Mouse (Mus musculus) lung, embryonic 14.5 days (tissue): ENCODE measurements around the gene Zeb2. TPM values are rescaled to one million over a fixed set of nuclear protein-coding genes. Genes with fewer than 3 reads are reported as not detected.

Experiments
- ATAC-seq: fragments of 200-750 bp; cut with Nextera tagmentation; 2 replicates; pipeline ENCODE4 v1.8.0; 2017; ENCODE audit warnings: mild to moderate bottlenecking, moderate TSS enrichment, moderate library complexity; ENCODE audit not compliant: insufficient read depth
- DNase-seq: peaks from one replicate; pipeline ENCODE4 v3.0.0-alpha.2; 2015
- H3K27ac ChIP-seq: fragments of 300-500 bp; sonication (generic); 2 replicates; pipeline ENCODE4 v1.5.1; 2014; ENCODE audit warnings: low read depth, mild to moderate bottlenecking, moderate library complexity
- H3K27me3 ChIP-seq: fragments of 300-500 bp; sonication (generic); 2 replicates; pipeline ENCODE4 v1.6.1; 2014; ENCODE audit warnings: low read length, control low read depth; ENCODE audit not compliant: insufficient read depth
- H3K36me3 ChIP-seq: fragments of 300-500 bp; sonication (generic); 2 replicates; pipeline ENCODE4 v1.6.1; 2014; ENCODE audit warnings: control low read depth; ENCODE audit not compliant: insufficient read depth
- H3K4me1 ChIP-seq: fragments of 300-500 bp; sonication (generic); 2 replicates; pipeline ENCODE4 v1.6.1; 2014; ENCODE audit warnings: antibody characterized with exemption, control low read depth; ENCODE audit not compliant: insufficient read depth
- H3K4me2 ChIP-seq: fragments of 300-500 bp; sonication (generic); 2 replicates; pipeline ENCODE4 v1.6.1; 2014; ENCODE audit warnings: mild to moderate bottlenecking
- H3K4me3 ChIP-seq: fragments of 300-500 bp; sonication (generic); 2 replicates; pipeline ENCODE4 v1.5.1; 2014; ENCODE audit warnings: low read depth, low read length
- H3K9ac ChIP-seq: fragments of 300-500 bp; sonication (generic); 2 replicates; pipeline ENCODE4 v1.6.1; 2014
- H3K9me3 ChIP-seq: fragments of 300-500 bp; sonication (generic); 2 replicates; pipeline ENCODE4 v1.6.1; 2016; ENCODE audit warnings: low read depth, low read length, control low read depth
- CTCF ChIP-seq: IDR thresholded peaks from 2 replicates; pipeline ENCODE4 v1.5.1; 2016; ENCODE audit warnings: antibody characterized with exemption, low read depth
- WGBS: fragments of 180-500 bp; shearing (Covaris S2); extraction: QIAGEN DNeasy Blood & Tissue Kit; methylation state at CpG from one replicate; pipeline ENCODE4 v1.1.7; 2014; 5-methylcytosine and 5-hydroxymethylcytosine counted together
- polyA plus RNA-seq: library from polyadenylated mRNA; unstranded; fragments of >200 nt; fragmentation: Nextera tagmentation; extraction: Ambion mirVana; gene quantifications from 2 replicates; pipeline ENCODE4 v1.2.1, GENCODE M21; 2014

Zeb2 gene
- polyA plus RNA-seq, 1 experiment from 2014 or later, result 90.4 TPM

GRCm38 (mm10) chr2:45104066-45104465 is 13.1 kb downstream of the Zeb2 start:
- ATAC-seq (no peak), DNase-seq (peak; percentile 51)
- Histone ChIP-seq H3K4me1 (peaks cover 28% of the 10 kb centered on the region), H3K27me3 (no peaks in the 10 kb centered on the region), H3K27ac (peak overlapping the region; percentile 99), H3K9me3 (no peaks in the 10 kb centered on the region), H3K9ac (peak overlapping the region; percentile 100), H3K4me3 (peak overlapping the region; percentile 85), H3K36me3 (peaks cover 47% of the 10 kb centered on the region), H3K4me2 (peak overlapping the region; percentile 83)
- 10% methylated on average over 4 of the region's 4 CpGs for WGBS
- no peak for TF ChIP-seq CTCF

GRCm38 (mm10) chr2:45103021-45103983 is 13.9 kb downstream of the Zeb2 start:
- peak overlapping the region; percentile 100 for H3K9ac ChIP-seq
- H3K4me3 ChIP-seq, result peak overlapping the region; percentile 13
- no peaks in the 10 kb centered on the region for H3K9me3 ChIP-seq
- H3K27ac ChIP-seq, result peak overlapping the region; percentile 99; the same call in 1 of the 2 replicates
- DNase-seq (peak; percentile 54), ATAC-seq (peak; percentile 22; the same call in 1 of the 2 replicates)
- TF ChIP-seq CTCF, result no peak
- no peaks in the 10 kb centered on the region for H3K27me3 ChIP-seq
- WGBS, result 18% methylated on average over 10 of the region's 10 CpGs
- peaks cover 52% of the 10 kb centered on the region for H3K36me3 ChIP-seq
- peak overlapping the region; percentile 83 for H3K4me2 ChIP-seq
- H3K4me1 ChIP-seq, result peaks cover 28% of the 10 kb centered on the region

- Histone ChIP-seq H3K4me3 (no peak overlapping the region), H3K27me3 (no peaks in the 10 kb centered on the region), H3K27ac (peak overlapping the region; percentile 42; the same call in 1 of the 2 replicates), H3K4me2 (peak overlapping the region; percentile 36; the same call in 1 of the 2 replicates), H3K9me3 (no peaks in the 10 kb centered on the region), H3K4me1 (peaks cover 35% of the 10 kb centered on the region), H3K36me3 (peaks cover 56% of the 10 kb centered on the region), H3K9ac (no peak overlapping the region)
- WGBS, result 31% methylated on average over 8 of the region's 8 CpGs
- TF ChIP-seq CTCF, result no peak
- DNase-seq (no peak), ATAC-seq (no peak)
Measured at GRCm38 (mm10) chr2:45102191-45102638, 15.0 kb downstream of the Zeb2 start.

GRCm38 (mm10) chr2:45101586-45101985 is 15.6 kb downstream of the Zeb2 start:
- Histone ChIP-seq H3K9me3 (no peaks in the 10 kb centered on the region), H3K4me3 (no peak overlapping the region), H3K27ac (peak overlapping the region; percentile 33; the same call in 1 of the 2 replicates), H3K4me1 (peaks cover 41% of the 10 kb centered on the region), H3K9ac (no peak overlapping the region), H3K36me3 (peaks cover 60% of the 10 kb centered on the region), H3K4me2 (peak overlapping the region; percentile 36), H3K27me3 (no peaks in the 10 kb centered on the region)
- DNase-seq (no peak), ATAC-seq (no peak)
- 59% methylated on average over 2 of the region's 2 CpGs for WGBS
- no peak for TF ChIP-seq CTCF

GRCm38 (mm10) chr2:45101040-45101439 is 16.2 kb downstream of the Zeb2 start:
- no peak overlapping the region for H3K9ac ChIP-seq
- peak overlapping the region; percentile 36 for H3K4me2 ChIP-seq
- peak overlapping the region; percentile 33 for H3K27ac ChIP-seq
- WGBS, result 38% methylated on average over 4 of the region's 4 CpGs
- no peak overlapping the region for H3K4me3 ChIP-seq
- H3K27me3 ChIP-seq, result no peaks in the 10 kb centered on the region
- TF ChIP-seq CTCF, result no peak
- peaks cover 60% of the 10 kb centered on the region for H3K36me3 ChIP-seq
- DNase-seq (no peak), ATAC-seq (no peak)
- H3K9me3 ChIP-seq, result no peaks in the 10 kb centered on the region
- H3K4me1 ChIP-seq, result peaks cover 36% of the 10 kb centered on the region

- DNase-seq (no peak), ATAC-seq (no peak)
- H3K9me3 ChIP-seq, result no peaks in the 10 kb centered on the region
- peak overlapping the region; percentile 38; the same call in 1 of the 2 replicates for H3K27ac ChIP-seq
- H3K9ac ChIP-seq, result no peak overlapping the region
- H3K4me2 ChIP-seq, result peak overlapping the region; percentile 2
- H3K36me3 ChIP-seq, result peaks cover 56% of the 10 kb centered on the region
- no peak overlapping the region for H3K4me3 ChIP-seq
- peaks cover 36% of the 10 kb centered on the region for H3K4me1 ChIP-seq
- TF ChIP-seq CTCF, result no peak
- no peaks in the 10 kb centered on the region for H3K27me3 ChIP-seq
- 50% methylated on average over 7 of the region's 7 CpGs for WGBS
Measured at GRCm38 (mm10) chr2:45100628-45101027, 16.6 kb downstream of the Zeb2 start.

- TF ChIP-seq CTCF, result no peak
- no peak for DNase-seq
- ATAC-seq, result no peak
- Histone ChIP-seq H3K4me3 (no peak overlapping the region), H3K9ac (no peak overlapping the region), H3K27me3 (no peaks in the 10 kb centered on the region), H3K4me1 (peaks cover 33% of the 10 kb centered on the region), H3K4me2 (peak overlapping the region; percentile 2; the same call in 1 of the 2 replicates), H3K36me3 (peaks cover 50% of the 10 kb centered on the region), H3K27ac (no peak overlapping the region), H3K9me3 (no peaks in the 10 kb centered on the region)
- 55% methylated on average over 4 of the region's 4 CpGs for WGBS
Measured at GRCm38 (mm10) chr2:45100017-45100416, 17.2 kb downstream of the Zeb2 start.
